Mouse (Mus musculus): ENCODE results near the gene Telo2. TPM values are rescaled to one million over a fixed set of nuclear protein-coding genes. Genes with fewer than 3 reads are reported as not detected.

The Telo2 gene
- polyA plus RNA-seq, 1 experiment from 2014 or later = 41.7 TPM

Other genes starting within 250 kb of the Telo2 start
- gene Igfals, start 250.0 kb downstream of the Telo2 start, polyA plus RNA-seq (2014; fragmentation: Nextera tagmentation; extraction: Ambion mirVana) = 0.09 TPM in 1 of 2 replicates, not detected in the other
- 67.4 and 72.8 TPM in 2 replicates for gene Nubp2, start 229.6 kb downstream of the Telo2 start, polyA plus RNA-seq (2014; fragmentation: Nextera tagmentation; extraction: Ambion mirVana)
- gene Spsb3, start 229.3 kb downstream of the Telo2 start, polyA plus RNA-seq (2014; fragmentation: Nextera tagmentation; extraction: Ambion mirVana) = 75.0 and 82.0 TPM in 2 replicates
- 22.7 and 23.7 TPM in 2 replicates for gene Eme2, start 220.9 kb downstream of the Telo2 start, polyA plus RNA-seq (2014; fragmentation: Nextera tagmentation; extraction: Ambion mirVana)
- 72.9 and 82.6 TPM in 2 replicates for gene Mrps34, start 220.9 kb downstream of the Telo2 start, polyA plus RNA-seq (2014; fragmentation: Nextera tagmentation; extraction: Ambion mirVana)
- 85.6 and 95.8 TPM in 2 replicates for gene Nme3, start 219.5 kb downstream of the Telo2 start, polyA plus RNA-seq (2014; fragmentation: Nextera tagmentation; extraction: Ambion mirVana)
- 86.0 and 90.1 TPM in 2 replicates for gene Mapk8ip3, start 179.0 kb downstream of the Telo2 start, polyA plus RNA-seq (2014; fragmentation: Nextera tagmentation; extraction: Ambion mirVana)
- gene Jpt2, start 155.3 kb downstream of the Telo2 start, polyA plus RNA-seq (2014; fragmentation: Nextera tagmentation; extraction: Ambion mirVana) = 58.2 and 60.6 TPM in 2 replicates
- 8.0 and 8.1 TPM in 2 replicates for gene Cramp1l, start 100.2 kb downstream of the Telo2 start, polyA plus RNA-seq (2014; fragmentation: Nextera tagmentation; extraction: Ambion mirVana)
- 15.9 and 20.9 TPM in 2 replicates for gene Ift140, start 99.9 kb downstream of the Telo2 start, polyA plus RNA-seq (2014; fragmentation: Nextera tagmentation; extraction: Ambion mirVana)
- gene Tmem204, start 32.4 kb downstream of the Telo2 start, polyA plus RNA-seq (2014; fragmentation: Nextera tagmentation; extraction: Ambion mirVana) = 11.3 and 12.4 TPM in 2 replicates
- gene Ptx4, start 4.8 kb upstream of the Telo2 start, polyA plus RNA-seq (2014; fragmentation: Nextera tagmentation; extraction: Ambion mirVana) = not detected in 2 replicates
- gene Clcn7, start 17.4 kb upstream of the Telo2 start, polyA plus RNA-seq (2014; fragmentation: Nextera tagmentation; extraction: Ambion mirVana) = 28.1 and 29.4 TPM in 2 replicates
- gene Ccdc154, start 46.5 kb upstream of the Telo2 start, polyA plus RNA-seq (2014; fragmentation: Nextera tagmentation; extraction: Ambion mirVana) = not detected in 2 replicates
- gene Gm38655, start 59.5 kb upstream of the Telo2 start, polyA plus RNA-seq (2014; fragmentation: Nextera tagmentation; extraction: Ambion mirVana) = not detected in 2 replicates
- 30.3 and 31.5 TPM in 2 replicates for gene BC003965, start 68.6 kb upstream of the Telo2 start, polyA plus RNA-seq (2014; fragmentation: Nextera tagmentation; extraction: Ambion mirVana)
- 9.4 and 9.9 TPM in 2 replicates for gene Unkl, start 72.4 kb upstream of the Telo2 start, polyA plus RNA-seq (2014; fragmentation: Nextera tagmentation; extraction: Ambion mirVana)
- gene Gnptg, start 124.2 kb upstream of the Telo2 start, polyA plus RNA-seq (2014; fragmentation: Nextera tagmentation; extraction: Ambion mirVana) = 90.5 and 91.1 TPM in 2 replicates
- 52.1 and 53.4 TPM in 2 replicates for gene Tsr3, start 124.2 kb upstream of the Telo2 start, polyA plus RNA-seq (2014; fragmentation: Nextera tagmentation; extraction: Ambion mirVana)
- gene Baiap3, start 140.4 kb upstream of the Telo2 start, polyA plus RNA-seq (2014; fragmentation: Nextera tagmentation; extraction: Ambion mirVana) = 10.8 and 15.9 TPM in 2 replicates
- 430 and 441 TPM in 2 replicates for gene Ube2i, start 158.7 kb upstream of the Telo2 start, polyA plus RNA-seq (2014; fragmentation: Nextera tagmentation; extraction: Ambion mirVana)
- not detected in 2 replicates for gene Prss34, start 182.4 kb upstream of the Telo2 start, polyA plus RNA-seq (2014; fragmentation: Nextera tagmentation; extraction: Ambion mirVana)
- gene Prss28, start 192.7 kb upstream of the Telo2 start, polyA plus RNA-seq (2014; fragmentation: Nextera tagmentation; extraction: Ambion mirVana) = not detected in 2 replicates
- gene Prss29, start 202.7 kb upstream of the Telo2 start, polyA plus RNA-seq (2014; fragmentation: Nextera tagmentation; extraction: Ambion mirVana) = not detected in 2 replicates
- gene Tpsab1, start 229.6 kb upstream of the Telo2 start, polyA plus RNA-seq (2014; fragmentation: Nextera tagmentation; extraction: Ambion mirVana) = not detected in 2 replicates

Data from hindbrain, embryonic 14.5 days (tissue).